Mouse (Mus musculus): Measurements from ENCODE around the gene Pcdh8. TPM values are rescaled to one million over a fixed set of nuclear protein-coding genes. Genes with fewer than 3 reads are reported as not detected.
A peak's percentile ranks its signal among the peaks of the same experiment; 100 is the strongest.

The Pcdh8 gene
- polyA plus RNA-seq, 1 experiment from 2014 or later, result 13.7 TPM

- Histone ChIP-seq H3K9ac (ENCODE audit: low read length) (peak overlapping the region; percentile 35), H3K4me1 (replicated peaks; ENCODE audit: control insufficient read depth, insufficient read depth, low read length) (peaks cover 26% of the 10 kb centered on the region), H3K27me3 (ENCODE audit: control insufficient read depth, insufficient read depth, low read length) (peaks cover 50% of the 10 kb centered on the region), H3K9me3 (ENCODE audit: control insufficient read depth, low read length) (no peaks in the 10 kb centered on the region), H3K4me3 (ENCODE audit: low read depth, low read length) (peak overlapping the region; percentile 42), H3K27ac (ENCODE audit: low read depth, low read length) (no peak overlapping the region), H3K36me3 (ENCODE audit: control insufficient read depth, insufficient read depth, low read length) (no peaks in the 10 kb centered on the region), H3K4me2 (ENCODE audit: low read depth, low read length, severe bottlenecking) (peak overlapping the region; percentile 58)
- DNase-seq (ENCODE audit: low spot score), result peak; percentile 64
- 2% methylated on average over 48 of the region's 59 CpGs for WGBS
- no peak for ATAC-seq (replicated peaks; ENCODE audit: low FRiP score)
Observed at GRCm38 (mm10) chr14:79768076-79768830, 2.9 kb downstream of the Pcdh8 start.

- peaks cover 44% of the 10 kb centered on the region for H3K27me3 ChIP-seq (ENCODE audit: control insufficient read depth, insufficient read depth, low read length)
- H3K4me3 ChIP-seq (ENCODE audit: low read depth, low read length), result peak overlapping the region; percentile 42
- no peak for DNase-seq (ENCODE audit: low spot score)
- H3K9ac ChIP-seq (ENCODE audit: low read length), result no peak overlapping the region
- no peaks in the 10 kb centered on the region for H3K36me3 ChIP-seq (ENCODE audit: control insufficient read depth, insufficient read depth, low read length)
- ATAC-seq (replicated peaks; ENCODE audit: low FRiP score), result no peak
- peaks cover 24% of the 10 kb centered on the region for H3K4me1 ChIP-seq (replicated peaks; ENCODE audit: control insufficient read depth, insufficient read depth, low read length)
- no peak overlapping the region for H3K27ac ChIP-seq (ENCODE audit: low read depth, low read length)
- no peaks in the 10 kb centered on the region for H3K9me3 ChIP-seq (ENCODE audit: control insufficient read depth, low read length)
- H3K4me2 ChIP-seq (ENCODE audit: low read depth, low read length, severe bottlenecking), result peak overlapping the region; percentile 58
- 3% methylated on average over 11 of the region's 11 CpGs for WGBS
Observed at GRCm38 (mm10) chr14:79767601-79768000, 3.5 kb downstream of the Pcdh8 start.

- Histone ChIP-seq H3K36me3 (ENCODE audit: control insufficient read depth, insufficient read depth, low read length) (no peaks in the 10 kb centered on the region), H3K27me3 (ENCODE audit: control insufficient read depth, insufficient read depth, low read length) (peaks cover 38% of the 10 kb centered on the region), H3K4me2 (ENCODE audit: low read depth, low read length, severe bottlenecking) (no peak overlapping the region), H3K9me3 (ENCODE audit: control insufficient read depth, low read length) (no peaks in the 10 kb centered on the region), H3K27ac (ENCODE audit: low read depth, low read length) (no peak overlapping the region), H3K4me1 (replicated peaks; ENCODE audit: control insufficient read depth, insufficient read depth, low read length) (peaks cover 13% of the 10 kb centered on the region), H3K4me3 (ENCODE audit: low read depth, low read length) (no peak overlapping the region), H3K9ac (ENCODE audit: low read length) (no peak overlapping the region)
- no peak for DNase-seq (ENCODE audit: low spot score)
- WGBS, result 48% methylated on average over 6 of the region's 6 CpGs
- ATAC-seq (replicated peaks; ENCODE audit: low FRiP score), result no peak
Observed at GRCm38 (mm10) chr14:79765196-79765765, 5.8 kb downstream of the Pcdh8 start.

GRCm38 (mm10) chr14:79754601-79755222, 16.4 kb downstream of the Pcdh8 start:
- Histone ChIP-seq H3K4me2 (ENCODE audit: low read depth, low read length, severe bottlenecking) (no peak overlapping the region), H3K27me3 (ENCODE audit: control insufficient read depth, insufficient read depth, low read length) (no peaks in the 10 kb centered on the region), H3K4me1 (replicated peaks; ENCODE audit: control insufficient read depth, insufficient read depth, low read length) (peaks cover 7% of the 10 kb centered on the region; the same call in 1 of the 2 replicates), H3K9me3 (ENCODE audit: control insufficient read depth, low read length) (no peaks in the 10 kb centered on the region), H3K4me3 (ENCODE audit: low read depth, low read length) (no peak overlapping the region), H3K27ac (ENCODE audit: low read depth, low read length) (peak overlapping the region; percentile 12; the same call in 1 of the 2 replicates), H3K36me3 (ENCODE audit: control insufficient read depth, insufficient read depth, low read length) (no peaks in the 10 kb centered on the region), H3K9ac (ENCODE audit: low read length) (peak overlapping the region; percentile 16; the same call in 1 of the 2 replicates)
- WGBS, result 48% methylated on average over 13 of the region's 13 CpGs
- ATAC-seq (replicated peaks; ENCODE audit: low FRiP score) (peak; percentile 69), DNase-seq (ENCODE audit: low spot score) (peak; percentile 54)

GRCm38 (mm10) chr14:79754157-79754556, 17.0 kb downstream of the Pcdh8 start:
- H3K36me3 ChIP-seq (ENCODE audit: control insufficient read depth, insufficient read depth, low read length), result no peaks in the 10 kb centered on the region
- WGBS, result 13% methylated on average over 3 of the region's 3 CpGs
- peaks cover 7% of the 10 kb centered on the region; the same call in 1 of the 2 replicates for H3K4me1 ChIP-seq (replicated peaks; ENCODE audit: control insufficient read depth, insufficient read depth, low read length)
- H3K9ac ChIP-seq (ENCODE audit: low read length), result peak overlapping the region; percentile 16; the same call in 1 of the 2 replicates
- peak overlapping the region; percentile 12; the same call in 1 of the 2 replicates for H3K27ac ChIP-seq (ENCODE audit: low read depth, low read length)
- DNase-seq (ENCODE audit: low spot score) (no peak), ATAC-seq (replicated peaks; ENCODE audit: low FRiP score) (0 out of 2 replicates have a peak, but pooled peaks have one; percentile 38)
- H3K4me3 ChIP-seq (ENCODE audit: low read depth, low read length), result no peak overlapping the region
- H3K4me2 ChIP-seq (ENCODE audit: low read depth, low read length, severe bottlenecking), result no peak overlapping the region
- H3K27me3 ChIP-seq (ENCODE audit: control insufficient read depth, insufficient read depth, low read length), result no peaks in the 10 kb centered on the region
- H3K9me3 ChIP-seq (ENCODE audit: control insufficient read depth, low read length), result no peaks in the 10 kb centered on the region

- Histone ChIP-seq H3K36me3 (ENCODE audit: control insufficient read depth, insufficient read depth, low read length) (no peaks in the 10 kb centered on the region), H3K4me2 (ENCODE audit: low read depth, low read length, severe bottlenecking) (no peak overlapping the region), H3K27ac (ENCODE audit: low read depth, low read length) (no peak overlapping the region), H3K9me3 (ENCODE audit: control insufficient read depth, low read length) (no peaks in the 10 kb centered on the region), H3K27me3 (ENCODE audit: control insufficient read depth, insufficient read depth, low read length) (no peaks in the 10 kb centered on the region), H3K4me1 (replicated peaks; ENCODE audit: control insufficient read depth, insufficient read depth, low read length) (peaks cover 7% of the 10 kb centered on the region; the same call in 1 of the 2 replicates), H3K4me3 (ENCODE audit: low read depth, low read length) (no peak overlapping the region), H3K9ac (ENCODE audit: low read length) (no peak overlapping the region)
- ATAC-seq (replicated peaks; ENCODE audit: low FRiP score) (no peak), DNase-seq (ENCODE audit: low spot score) (no peak)
- WGBS, result 78% methylated on average over 7 of the region's 7 CpGs
Observed at GRCm38 (mm10) chr14:79753733-79754132, 17.4 kb downstream of the Pcdh8 start.

- DNase-seq (ENCODE audit: low spot score) (no peak), ATAC-seq (replicated peaks; ENCODE audit: low FRiP score) (no peak)
- Histone ChIP-seq H3K4me2 (ENCODE audit: low read depth, low read length, severe bottlenecking) (no peak overlapping the region), H3K36me3 (ENCODE audit: control insufficient read depth, insufficient read depth, low read length) (no peaks in the 10 kb centered on the region), H3K9me3 (ENCODE audit: control insufficient read depth, low read length) (no peaks in the 10 kb centered on the region), H3K4me1 (replicated peaks; ENCODE audit: control insufficient read depth, insufficient read depth, low read length) (no peaks in the 10 kb centered on the region), H3K9ac (ENCODE audit: low read length) (no peak overlapping the region), H3K27me3 (ENCODE audit: control insufficient read depth, insufficient read depth, low read length) (no peaks in the 10 kb centered on the region), H3K4me3 (ENCODE audit: low read depth, low read length) (no peak overlapping the region), H3K27ac (ENCODE audit: low read depth, low read length) (no peak overlapping the region)
- WGBS, result 78% methylated on average over 3 of the region's 3 CpGs
Observed at GRCm38 (mm10) chr14:79740515-79740914, 30.6 kb downstream of the Pcdh8 start.

- Histone ChIP-seq H3K4me1 (replicated peaks; ENCODE audit: control insufficient read depth, insufficient read depth, low read length) (no peaks in the 10 kb centered on the region), H3K4me3 (ENCODE audit: low read depth, low read length) (no peak overlapping the region), H3K36me3 (ENCODE audit: control insufficient read depth, insufficient read depth, low read length) (no peaks in the 10 kb centered on the region), H3K4me2 (ENCODE audit: low read depth, low read length, severe bottlenecking) (no peak overlapping the region), H3K9me3 (ENCODE audit: control insufficient read depth, low read length) (no peaks in the 10 kb centered on the region), H3K27me3 (ENCODE audit: control insufficient read depth, insufficient read depth, low read length) (no peaks in the 10 kb centered on the region), H3K9ac (ENCODE audit: low read length) (no peak overlapping the region), H3K27ac (ENCODE audit: low read depth, low read length) (no peak overlapping the region)
- ATAC-seq (replicated peaks; ENCODE audit: low FRiP score), result no peak
- DNase-seq (ENCODE audit: low spot score), result no peak
- 67% methylated on average over 9 of the region's 9 CpGs for WGBS
Observed at GRCm38 (mm10) chr14:79738441-79738840, 32.7 kb downstream of the Pcdh8 start.
